Mouse (Mus musculus) forebrain, postnatal 0 days (tissue): ENCODE measurements around the gene Nos2. TPM values are rescaled to one million over a fixed set of nuclear protein-coding genes. Genes with fewer than 3 reads are reported as not detected.
"Not testable (repeated sequence)": the region's sequence is repeated elsewhere in the genome, so short reads cannot be mapped to it uniquely, and the experiment has no call there.

Source experiments
- ATAC-seq: fragments of 200-750 bp; cut with Nextera tagmentation; 2 replicates; pipeline ENCODE4 v1.8.0; 2017; ENCODE audit warnings: mild to moderate bottlenecking, moderate library complexity
- DNase-seq: peaks from one replicate; pipeline ENCODE4 v3.0.0-alpha.2; 2015
- H3K27ac ChIP-seq: fragments of 300-500 bp; sonication (generic); 2 replicates; pipeline ENCODE4 v1.5.1; 2014; ENCODE audit warnings: low read depth, mild to moderate bottlenecking, antibody characterized with exemption, low read length, moderate library complexity, mixed read lengths
- H3K27me3 ChIP-seq: fragments of 300-500 bp; sonication (generic); 2 replicates; pipeline ENCODE4 v1.6.1; 2014; ENCODE audit warnings: mild to moderate bottlenecking, low read length, mixed read lengths; ENCODE audit not compliant: insufficient read depth
- H3K36me3 ChIP-seq: fragments of 300-500 bp; sonication (generic); 2 replicates; pipeline ENCODE4 v1.6.1; 2014; ENCODE audit warnings: mild to moderate bottlenecking, moderate library complexity; ENCODE audit not compliant: insufficient read depth
- H3K4me1 ChIP-seq: fragments of 300-500 bp; sonication (generic); 2 replicates; pipeline ENCODE4 v1.6.1; 2014; ENCODE audit warnings: antibody characterized with exemption; ENCODE audit not compliant: insufficient read depth
- H3K4me2 ChIP-seq: fragments of 300-500 bp; sonication (generic); 2 replicates; pipeline ENCODE4 v1.6.1; 2014; ENCODE audit warnings: low read depth, mild to moderate bottlenecking, moderate library complexity
- H3K4me3 ChIP-seq: fragments of 300-500 bp; sonication (generic); 2 replicates; pipeline ENCODE4 v1.5.1; 2014; ENCODE audit warnings: low read depth, low read length, mixed read lengths
- H3K9ac ChIP-seq: fragments of 300-500 bp; sonication (generic); 2 replicates; pipeline ENCODE4 v1.6.1; 2014; ENCODE audit warnings: mild to moderate bottlenecking
- H3K9me3 ChIP-seq: fragments of 300-500 bp; sonication (generic); 2 replicates; pipeline ENCODE4 v1.6.1; 2016; ENCODE audit warnings: low read length
- CTCF ChIP-seq: sonication (generic); IDR thresholded peaks from 2 replicates; pipeline ENCODE4 v1.5.1; 2016; ENCODE audit warnings: antibody characterized with exemption, control low read depth, low read depth
- WGBS: fragments of 180-500 bp; shearing (Covaris S2); extraction: QIAGEN DNeasy Blood & Tissue Kit; methylation state at CpG from one replicate; pipeline ENCODE4 v1.1.7; 2014; 5-methylcytosine and 5-hydroxymethylcytosine counted together
- polyA plus RNA-seq: library from polyadenylated mRNA; unstranded; fragments of >200 nt; fragmentation: Nextera tagmentation; extraction: Ambion mirVana; gene quantifications from 2 replicates; pipeline ENCODE4 v1.2.1, GENCODE M21; 2015
- total RNA-seq: library from RNA; depleted of rRNA; stranded (reverse); fragments of >200 nt; gene quantifications from 2 replicates; pipeline ENCODE4 v1.2.3, GENCODE M21; 2014

Nos2 gene
- total and polyA plus RNA-seq, 2 experiments from 2014 or later, result 0.24 to 0.51 TPM

DNA sequence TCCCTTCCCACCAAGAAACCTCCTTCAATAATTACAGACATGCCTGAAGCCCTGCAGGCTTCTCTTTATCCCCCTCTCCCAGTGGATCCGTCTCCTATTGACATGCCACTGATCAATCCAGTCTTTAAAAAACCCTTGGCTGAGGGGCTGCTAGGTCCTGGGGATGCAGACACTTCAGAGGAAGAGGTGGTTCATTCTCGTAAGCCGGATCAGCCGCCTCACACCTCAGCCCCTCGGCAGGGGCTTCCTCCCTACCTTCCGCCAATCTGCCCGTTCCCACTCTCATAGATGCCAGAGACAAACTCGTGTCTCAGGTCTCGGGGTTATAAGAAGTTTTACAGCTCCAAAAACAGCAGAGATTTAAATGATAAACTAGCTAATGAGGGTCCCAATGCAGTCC lies 69.5 kb downstream of the Nos2 start:
- Histone ChIP-seq H3K4me2 (no peak overlapping the region), H3K4me3 (no peak overlapping the region), H3K9ac (no peak overlapping the region), H3K4me1 (no peaks in the 10 kb centered on the region), H3K36me3 (no peaks in the 10 kb centered on the region), H3K9me3 (no peaks in the 10 kb centered on the region), H3K27me3 (no peaks in the 10 kb centered on the region), H3K27ac (no peak overlapping the region)
- 90% methylated on average over 9 of the region's 9 CpGs for WGBS
- DNase-seq (no peak), ATAC-seq (no peak)
- no peak for TF ChIP-seq CTCF

GRCm38 (mm10) chr11:78990875-78991543 lies 70.4 kb downstream of the Nos2 start:
- DNase-seq, H3K9me3 ChIP-seq, H3K4me1 ChIP-seq, H3K27ac ChIP-seq, H3K4me3 ChIP-seq, H3K36me3 ChIP-seq, H3K9ac ChIP-seq, ATAC-seq, H3K4me2 ChIP-seq, H3K27me3 ChIP-seq: not testable (repeated sequence)
- 76% methylated on average over 5 of the region's 5 CpGs for WGBS

- no peak for TF ChIP-seq CTCF
- Histone ChIP-seq H3K4me3 (no peak overlapping the region), H3K9ac (no peak overlapping the region), H3K4me1 (no peaks in the 10 kb centered on the region), H3K27ac (no peak overlapping the region), H3K9me3 (no peaks in the 10 kb centered on the region), H3K4me2 (no peak overlapping the region), H3K36me3 (no peaks in the 10 kb centered on the region), H3K27me3 (no peaks in the 10 kb centered on the region)
- ATAC-seq (no peak), DNase-seq (no peak)
- WGBS, result 24% methylated on average over 6 of the region's 6 CpGs
These were observed 78.5 kb downstream of the Nos2 start for GRCm38 (mm10) chr11:78999118-78999517.

- Histone ChIP-seq H3K4me3 (no peak overlapping the region), H3K27me3 (no peaks in the 10 kb centered on the region), H3K9ac (no peak overlapping the region), H3K27ac (no peak overlapping the region), H3K4me2 (no peak overlapping the region), H3K4me1 (no peaks in the 10 kb centered on the region), H3K9me3 (no peaks in the 10 kb centered on the region), H3K36me3 (no peaks in the 10 kb centered on the region)
- no peak for TF ChIP-seq CTCF
- WGBS, result 88% methylated on average over 4 of the region's 4 CpGs
- DNase-seq (no peak), ATAC-seq (no peak)
These were observed 81.3 kb downstream of the Nos2 start for GRCm38 (mm10) chr11:79001871-79002270.

GRCm38 (mm10) chr11:79002551-79002951 lies 82.0 kb downstream of the Nos2 start:
- H3K4me3 ChIP-seq, result no peak overlapping the region
- no peaks in the 10 kb centered on the region for H3K4me1 ChIP-seq
- H3K9me3 ChIP-seq, result no peaks in the 10 kb centered on the region
- H3K27ac ChIP-seq, result no peak overlapping the region
- DNase-seq (no peak), ATAC-seq (no peak)
- 80% methylated on average over 5 of the region's 5 CpGs for WGBS
- H3K27me3 ChIP-seq, result no peaks in the 10 kb centered on the region
- no peak overlapping the region for H3K9ac ChIP-seq
- TF ChIP-seq CTCF, result no peak
- no peak overlapping the region for H3K4me2 ChIP-seq
- no peaks in the 10 kb centered on the region for H3K36me3 ChIP-seq

DNA sequence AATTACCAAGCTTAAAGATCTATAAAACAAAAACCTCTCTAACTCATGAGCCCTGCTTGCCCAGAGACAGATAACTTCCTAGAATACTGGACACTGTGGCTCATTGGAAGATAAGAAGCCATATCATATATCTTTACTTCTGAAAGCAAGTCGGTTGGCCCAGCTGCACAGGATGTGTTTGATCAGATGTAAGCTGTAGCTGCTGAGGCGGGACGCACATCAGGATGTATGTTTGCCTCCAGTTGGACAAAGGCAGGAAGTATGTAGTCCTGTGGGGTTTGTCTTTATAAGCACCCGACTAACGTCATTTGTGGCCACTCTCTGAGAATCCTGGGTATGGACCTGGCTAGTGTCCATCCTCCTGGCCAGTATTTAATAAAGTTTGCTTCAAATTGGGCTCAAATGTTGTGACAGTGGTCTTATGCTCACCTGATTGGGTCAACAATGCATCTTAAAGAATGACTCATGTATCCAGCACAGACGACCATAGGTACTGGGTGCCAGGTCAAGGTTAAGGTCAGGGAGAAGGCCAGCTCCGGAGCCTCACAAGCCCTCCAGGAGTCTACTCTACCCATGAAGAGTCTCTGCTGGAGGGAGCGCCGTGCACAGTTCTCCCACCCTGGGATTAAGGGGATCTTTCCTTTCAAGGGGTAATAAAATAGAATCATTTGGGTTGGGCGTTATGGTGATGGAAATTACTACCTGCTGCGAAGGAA lies 82.6 kb downstream of the Nos2 start:
- Histone ChIP-seq H3K27me3 (no peaks in the 10 kb centered on the region), H3K9me3 (no peaks in the 10 kb centered on the region), H3K4me3 (no peak overlapping the region), H3K4me2 (no peak overlapping the region), H3K9ac (no peak overlapping the region), H3K4me1 (no peaks in the 10 kb centered on the region), H3K36me3 (no peaks in the 10 kb centered on the region), H3K27ac (no peak overlapping the region)
- 84% methylated on average over 11 of the region's 11 CpGs for WGBS
- DNase-seq, result no peak
- ATAC-seq, result no peak
- TF ChIP-seq CTCF, result no peak

- Histone ChIP-seq H3K9ac (no peak overlapping the region), H3K4me1 (no peaks in the 10 kb centered on the region), H3K27ac (no peak overlapping the region), H3K9me3 (no peaks in the 10 kb centered on the region), H3K4me2 (no peak overlapping the region), H3K4me3 (no peak overlapping the region), H3K36me3 (no peaks in the 10 kb centered on the region), H3K27me3 (no peaks in the 10 kb centered on the region)
- no peak for ATAC-seq
- TF ChIP-seq CTCF, result no peak
- 88% methylated on average over 10 of the region's 10 CpGs for WGBS
- no peak for DNase-seq
These were observed 83.4 kb downstream of the Nos2 start for GRCm38 (mm10) chr11:79003769-79004638.
